Mouse (Mus musculus): ENCODE data around the gene Slc25a33.

Slc25a33 gene

DNA sequence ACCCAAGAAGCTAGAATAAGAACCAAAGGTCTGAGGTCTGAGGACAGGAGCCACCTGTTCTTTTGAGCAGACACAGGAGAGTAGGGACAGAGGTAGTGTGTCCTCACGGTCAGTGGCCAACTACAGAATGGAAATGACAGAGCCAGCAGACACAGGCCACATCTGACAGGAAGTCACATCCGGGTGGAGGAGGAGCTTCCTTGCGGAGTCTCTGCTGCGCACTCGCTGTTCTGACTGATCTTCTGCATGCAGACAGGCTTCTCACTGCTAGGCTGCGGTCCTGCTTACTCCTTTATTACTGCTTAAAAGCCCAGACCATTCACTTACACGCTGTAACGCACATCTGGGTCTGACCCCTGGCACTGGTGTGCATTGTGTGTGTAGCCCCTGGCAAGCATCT lies 45.3 kb downstream of the Slc25a33 start:
- in situ Hi-C loops (cut with MboI, MseI), result no loop called here

DNA sequence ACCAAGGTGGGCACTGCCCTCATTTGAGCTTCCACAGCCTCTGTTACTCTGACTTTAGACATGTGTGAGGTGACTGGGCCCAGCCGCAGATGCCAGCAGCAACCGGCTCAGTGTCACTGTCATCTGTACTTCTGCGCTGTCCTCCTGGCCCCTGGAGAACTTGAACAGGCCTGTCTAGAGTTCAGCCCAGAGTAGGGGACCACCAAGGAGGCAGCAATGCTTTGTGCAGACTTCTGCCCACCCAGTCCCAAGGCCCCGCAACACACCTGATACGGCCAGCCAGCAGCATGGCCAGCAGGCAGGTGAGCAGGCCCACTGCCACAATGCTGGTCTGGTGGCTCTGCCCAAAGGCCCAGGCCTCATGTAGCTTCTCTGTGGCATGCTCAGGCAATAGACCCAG lies 46.4 kb downstream of the Slc25a33 start:
- in situ Hi-C loops (cut with MboI, MseI), result no loop called here

GRCm38 (mm10) chr4:149725661-149726350 lies 48.3 kb downstream of the Slc25a33 start:
- in situ Hi-C loops (cut with MboI, MseI), result no loop called here

GRCm38 (mm10) chr4:149724916-149725470 lies 49.1 kb downstream of the Slc25a33 start:
- in situ Hi-C loops (cut with MboI, MseI), result no loop called here

- in situ Hi-C loops (cut with MboI, MseI), result no loop called here
Observed at GRCm38 (mm10) chr4:149723855-149724731, 50.0 kb downstream of the Slc25a33 start.

DNA sequence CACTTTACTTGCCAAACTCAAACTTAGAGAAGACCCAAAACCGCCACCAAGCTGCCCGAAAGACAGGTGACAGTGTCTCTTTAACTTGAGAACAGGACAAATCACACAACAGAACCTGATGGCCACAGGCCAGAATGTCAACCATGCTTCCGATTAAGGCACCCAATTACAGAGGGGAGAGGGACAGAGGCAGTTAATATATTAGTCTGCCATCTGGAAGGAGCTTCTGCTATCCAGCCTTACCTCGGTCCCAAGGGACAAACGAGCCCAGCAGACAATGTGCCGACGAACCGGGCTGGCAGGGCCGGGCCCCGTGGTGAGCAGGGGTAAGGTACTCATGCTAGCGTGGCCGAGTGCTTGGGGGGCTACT lies 51.1 kb downstream of the Slc25a33 start:
- in situ Hi-C loops (cut with MboI, MseI), result no loop called here

- in situ Hi-C loops (cut with MboI, MseI), result no loop called here
Observed at GRCm38 (mm10) chr4:149722104-149723020, 51.7 kb downstream of the Slc25a33 start.

DNA sequence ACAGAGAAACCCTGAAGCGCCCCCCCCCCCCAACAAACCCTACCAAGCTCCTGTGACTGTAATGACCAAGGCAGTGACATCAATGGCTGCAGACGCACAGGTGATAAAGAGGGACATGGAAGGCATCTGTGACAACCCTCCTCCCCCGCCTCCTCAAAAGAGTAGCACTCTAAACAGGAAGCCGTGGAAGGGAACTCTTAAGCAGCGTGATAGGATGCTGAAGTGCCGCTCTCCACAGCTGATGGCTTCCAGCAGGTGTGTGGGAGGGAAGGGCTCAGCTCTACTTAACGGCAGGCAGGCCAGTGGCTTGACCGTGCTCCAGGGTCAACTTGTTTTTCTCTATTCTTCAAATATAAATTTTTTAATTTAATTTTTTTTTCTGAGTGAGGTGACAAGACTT lies 52.9 kb downstream of the Slc25a33 start:
- in situ Hi-C loops (cut with MboI, MseI), result no loop called here

- in situ Hi-C loops (cut with MboI, MseI), result no loop called here
Observed at GRCm38 (mm10) chr4:149719686-149720085, 54.4 kb downstream of the Slc25a33 start.

DNA sequence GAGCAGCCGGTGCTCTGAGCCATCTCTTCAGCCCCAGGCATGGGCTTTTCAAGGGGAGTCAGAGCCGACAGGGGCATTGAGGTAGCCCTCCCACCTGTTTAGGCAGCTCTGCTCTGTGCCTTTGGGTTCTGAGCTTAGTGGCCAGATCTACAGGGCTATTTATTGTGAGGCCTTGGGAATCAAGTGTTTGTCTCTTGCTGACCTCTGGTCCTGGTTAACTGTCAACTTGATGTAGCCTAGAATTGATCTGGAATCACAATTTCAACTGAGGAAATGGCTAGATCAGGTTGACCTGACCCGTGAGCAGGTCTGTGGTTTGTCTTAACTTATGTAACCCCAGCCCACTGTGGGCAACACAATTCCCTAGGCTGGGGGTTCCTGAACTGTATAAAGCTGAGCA lies 59.5 kb downstream of the Slc25a33 start:
- in situ Hi-C loops (cut with MboI, MseI), result no loop called here

DNA sequence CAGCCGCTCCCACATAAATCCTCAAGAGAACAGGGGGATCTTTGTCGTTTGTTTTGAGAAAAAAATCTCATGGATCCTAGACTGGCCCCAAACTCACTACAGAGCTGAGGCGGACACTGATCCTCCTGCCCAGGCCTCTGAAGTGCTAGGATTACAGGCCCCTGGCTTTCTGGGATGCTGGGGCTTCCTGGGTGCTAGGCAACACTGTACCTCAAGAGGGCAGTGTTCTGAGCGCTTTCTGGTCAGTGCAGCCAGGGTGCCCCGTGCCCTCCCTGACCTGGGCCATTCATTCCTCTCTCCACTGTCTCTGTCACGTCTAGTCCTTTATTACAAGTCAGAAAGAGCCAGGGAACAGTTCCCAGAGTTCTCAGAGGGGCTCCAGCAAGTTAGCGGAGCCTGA lies 62.1 kb downstream of the Slc25a33 start:
- in situ Hi-C loops (cut with MboI, MseI), result no loop called here

DNA sequence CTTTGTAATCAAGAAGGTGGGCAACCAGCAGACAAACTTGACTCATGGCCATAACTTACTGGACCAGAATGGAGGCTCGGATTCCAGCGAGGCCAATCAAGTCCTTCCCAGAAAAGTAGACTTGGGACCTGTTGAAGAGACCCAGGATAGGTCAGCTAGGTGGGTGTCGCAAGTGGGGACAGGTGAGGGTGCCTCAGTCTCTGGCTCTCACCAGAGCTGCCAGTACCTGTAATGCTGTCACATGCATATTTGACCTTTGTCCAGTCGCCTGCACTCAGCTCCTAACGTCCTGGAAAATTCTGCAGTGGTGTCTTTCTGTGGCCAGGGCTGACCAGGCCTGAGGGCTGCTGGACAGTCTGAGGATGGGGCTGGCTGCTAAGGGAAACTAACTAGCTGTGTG lies 62.6 kb downstream of the Slc25a33 start:
- in situ Hi-C loops (cut with MboI, MseI), result no loop called here

DNA sequence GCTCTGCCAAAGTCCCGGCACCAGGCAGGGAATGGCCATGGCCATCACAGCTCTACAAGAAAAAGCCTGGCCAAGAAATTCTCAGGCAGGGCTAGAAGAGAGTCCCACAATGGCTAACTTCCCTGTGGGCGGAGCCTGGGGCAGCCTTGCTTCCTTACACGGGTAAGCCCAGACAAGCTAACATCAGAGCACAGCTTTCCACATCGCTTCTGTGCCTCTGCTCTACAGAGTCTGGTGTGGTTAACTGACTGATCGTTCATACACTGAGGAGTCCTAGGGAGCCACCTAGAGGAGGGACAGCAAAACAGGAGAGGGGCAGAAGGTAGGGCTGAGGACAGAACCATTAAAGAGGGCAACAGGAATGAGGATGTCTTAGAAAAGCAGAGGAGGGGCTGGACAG lies 63.6 kb downstream of the Slc25a33 start:
- in situ Hi-C loops (cut with MboI, MseI), result no loop called here

GRCm38 (mm10) chr4:149705941-149706340 lies 68.1 kb downstream of the Slc25a33 start:
- in situ Hi-C loops (cut with MboI, MseI), result no loop called here

GRCm38 (mm10) chr4:149705298-149705697 lies 68.8 kb downstream of the Slc25a33 start:
- in situ Hi-C loops (cut with MboI, MseI), result no loop called here

DNA sequence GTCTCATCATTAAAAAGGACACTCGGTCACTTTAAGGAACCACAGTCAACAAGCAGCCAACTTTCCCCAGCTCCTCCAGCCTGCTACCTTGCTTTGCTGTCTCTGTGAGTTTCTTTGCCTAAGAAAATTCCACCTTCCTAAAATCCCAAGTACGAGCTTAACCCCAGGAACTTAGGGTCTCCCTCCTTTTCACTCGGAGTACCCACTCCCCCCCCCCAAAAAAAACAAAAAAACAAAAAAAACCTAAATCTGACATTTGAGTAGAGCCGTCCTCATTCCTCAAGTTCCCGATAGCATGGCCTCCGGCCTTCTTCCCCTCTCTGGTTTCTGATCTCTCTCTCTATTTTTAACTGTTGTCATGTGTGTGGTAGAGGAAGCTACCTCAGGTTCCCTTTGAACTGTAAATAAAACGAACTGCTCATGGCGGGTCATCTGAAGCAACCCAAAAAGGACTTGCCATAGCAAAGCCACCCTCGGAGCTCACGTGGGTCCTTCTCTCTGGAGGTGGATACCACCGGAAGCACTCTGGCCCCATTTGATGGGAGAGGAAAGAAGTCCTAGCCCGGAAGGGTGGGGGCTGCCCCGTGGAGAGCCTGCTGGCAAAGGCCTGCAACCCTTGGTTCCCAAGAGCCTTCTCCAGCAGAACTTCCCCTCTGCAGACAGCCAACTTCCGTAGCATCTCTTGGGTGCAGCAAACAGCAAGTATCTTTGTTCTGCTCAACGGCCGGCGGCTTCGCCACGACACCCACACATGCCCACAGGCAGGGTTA lies 71.7 kb downstream of the Slc25a33 start, which contains the start of gene Pik3cd:
Gene Pik3cd, minus strand, starts transcription at position 362 of the 770 bp plus-strand sequence.
- in situ Hi-C loops (cut with MboI, MseI), result no loop called here

GRCm38 (mm10) chr4:149701426-149702209 lies 72.5 kb downstream of the Slc25a33 start:
- in situ Hi-C loops (cut with MboI, MseI), result no loop called here

GRCm38 (mm10) chr4:149699953-149700352 lies 74.1 kb downstream of the Slc25a33 start:
- in situ Hi-C loops (cut with MboI, MseI), result loop anchor here (5.0 kb wide), 1 partner anchor 1222 kb away; no protein-coding TSS in a partner anchor

- in situ Hi-C loops (cut with MboI, MseI), result loop anchor here (5.0 kb wide), 1 partner anchor 1224 kb away; no protein-coding TSS in a partner anchor
Observed at GRCm38 (mm10) chr4:149698197-149698821, 75.8 kb downstream of the Slc25a33 start.

All from T-helper 1 cell (primary cell).